Mouse (Mus musculus) stomach, postnatal 0 days (tissue): Measurements from ENCODE around the gene Gm43720.

ENCODE experiments used
- CTCF ChIP-seq: IDR thresholded peaks from 2 replicates; pipeline ENCODE4 v1.5.1; 2016; ENCODE audit warnings: antibody characterized with exemption, low read depth, mild to moderate bottlenecking, moderate library complexity
- EP300 ChIP-seq: optimal IDR thresholded peaks from 2 replicates; pipeline ENCODE3; 2016; ENCODE audit warnings: antibody characterized with exemption

- TF ChIP-seq CTCF (no peak), EP300 (no peak)
These were observed 52.4 kb downstream of the Gm43720 start for GRCm38 (mm10) chr5:138227367-138227766.
